Mouse (Mus musculus): ENCODE results near the gene Nras.

Nras gene

DNA sequence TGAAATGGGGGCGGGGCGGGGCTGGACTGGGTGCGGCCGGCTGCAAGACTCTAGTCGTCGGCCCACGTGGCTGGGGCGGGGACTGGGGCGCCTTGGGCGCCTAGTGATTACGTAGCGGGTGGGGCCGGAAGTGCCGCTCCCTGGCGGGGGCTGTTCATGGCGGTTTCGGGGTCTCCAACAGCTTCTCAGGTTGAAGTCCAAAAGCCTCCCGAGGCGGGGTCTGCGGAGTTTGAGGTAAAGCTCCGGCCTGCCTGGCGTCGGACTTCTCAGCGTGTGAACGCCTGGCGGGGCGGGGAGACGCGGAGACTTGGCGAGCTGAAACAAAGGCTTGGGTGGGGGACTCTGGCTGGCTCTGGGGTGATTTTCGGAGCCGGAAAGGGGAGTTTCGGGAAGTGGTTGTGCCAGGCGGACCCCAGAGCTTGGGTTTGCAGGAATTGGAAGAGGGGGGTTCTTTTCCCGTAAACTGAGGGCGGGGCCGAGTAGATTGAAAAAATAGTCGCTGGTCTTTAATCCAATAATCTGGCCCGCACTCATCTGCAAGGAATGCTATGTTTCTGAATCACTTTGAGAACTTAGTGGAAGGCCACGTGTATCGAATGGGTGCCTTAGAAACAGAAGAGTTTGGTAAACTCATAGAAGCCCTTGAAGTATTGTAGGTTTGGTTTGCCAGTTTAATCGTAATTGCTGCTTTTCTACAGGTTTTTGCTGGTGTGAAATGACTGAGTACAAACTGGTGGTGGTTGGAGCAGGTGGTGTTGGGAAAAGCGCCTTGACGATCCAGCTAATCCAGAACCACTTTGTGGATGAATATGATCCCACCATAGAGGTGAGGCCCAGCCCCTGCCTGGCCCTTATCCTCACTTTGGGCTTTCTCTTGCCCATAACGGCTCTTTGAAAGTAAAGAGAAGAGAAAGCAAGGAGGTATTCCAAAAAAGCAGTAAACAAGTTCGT lies at the start of gene Nras:
Gene Nras (plus strand): TSS at position 79 of the 951 bp plus-strand sequence.
- peak; percentile 94 for DNase-seq

DNA sequence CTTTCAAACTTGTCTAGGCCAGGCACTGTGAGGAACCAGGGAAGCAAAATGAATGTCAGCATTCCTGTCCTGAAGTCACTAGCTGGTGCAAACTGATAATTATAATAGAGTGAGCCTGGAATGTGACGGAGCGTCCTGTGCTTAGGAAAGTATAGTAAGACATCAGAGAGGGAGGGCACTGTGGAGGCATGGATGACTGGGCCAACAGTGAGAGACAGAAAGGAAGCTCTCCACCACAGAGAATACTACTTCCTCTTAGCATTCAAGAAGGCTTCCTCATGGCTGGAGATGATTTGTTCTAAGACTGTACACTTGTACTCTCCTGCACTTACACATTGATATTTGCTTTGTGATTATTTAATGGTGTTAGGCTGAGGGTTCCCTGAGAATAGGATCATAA lies 40.7 kb upstream of the Nras start:
- no peak for DNase-seq

DNA sequence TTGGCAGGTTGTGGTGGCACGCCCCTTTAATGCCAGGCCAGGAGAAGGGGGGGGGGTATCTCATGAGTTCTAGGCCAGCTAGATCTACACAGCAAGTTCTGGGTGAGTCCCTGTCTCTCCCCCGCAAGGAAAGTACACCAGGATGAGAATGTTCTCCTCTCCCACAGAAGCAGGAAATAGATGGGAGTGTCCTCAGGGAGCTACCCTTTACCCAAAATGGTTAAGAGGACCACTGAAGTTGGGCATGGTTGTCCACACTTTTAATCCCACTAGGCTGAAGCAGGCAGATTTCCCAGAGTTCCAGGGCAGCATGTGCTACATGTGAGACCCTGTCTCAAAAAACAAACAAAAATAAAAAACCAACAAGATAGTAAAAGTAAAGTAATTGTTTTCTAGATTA lies 38.6 kb upstream of the Nras start:
- no peak for DNase-seq

DNA sequence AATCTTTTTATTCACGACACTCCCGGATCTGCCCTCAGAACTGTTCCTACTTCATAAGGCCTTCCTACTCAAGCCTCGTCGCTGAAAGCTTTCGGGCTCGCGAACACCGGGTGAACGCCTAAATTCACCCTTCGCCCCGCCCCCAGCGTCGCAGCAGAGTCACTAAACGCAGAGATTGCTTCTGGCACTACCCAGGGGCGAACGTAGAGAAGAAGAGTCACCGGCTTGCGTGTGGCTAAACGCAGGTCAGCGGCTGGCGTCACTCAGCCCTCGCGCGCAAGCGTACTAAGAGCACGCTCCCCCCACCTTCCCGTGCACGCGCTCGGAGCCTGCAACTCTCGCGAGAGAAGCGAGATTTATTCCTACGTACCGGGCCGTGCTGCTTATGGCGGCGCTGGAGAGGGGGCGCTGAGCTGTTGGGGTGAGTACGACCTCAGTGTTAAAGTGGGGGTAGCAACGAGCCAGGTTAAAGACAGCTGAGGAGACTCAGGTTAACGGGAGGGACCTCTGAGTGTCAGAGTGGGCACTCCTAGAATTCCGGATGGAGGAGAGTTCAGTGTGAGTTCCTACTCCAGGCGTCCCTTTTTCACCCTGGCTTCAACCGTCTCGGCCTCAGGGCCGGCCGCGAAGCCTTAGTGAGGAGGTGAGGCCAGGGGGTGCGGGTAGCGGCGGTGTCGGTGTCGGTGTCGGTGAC lies 37.7 kb upstream of the Nras start, which contains the start of gene Csde1:
Gene Csde1 (plus strand): TSS at position 178 of the 694 bp plus-strand sequence.
- peak; percentile 98 for DNase-seq

DNA sequence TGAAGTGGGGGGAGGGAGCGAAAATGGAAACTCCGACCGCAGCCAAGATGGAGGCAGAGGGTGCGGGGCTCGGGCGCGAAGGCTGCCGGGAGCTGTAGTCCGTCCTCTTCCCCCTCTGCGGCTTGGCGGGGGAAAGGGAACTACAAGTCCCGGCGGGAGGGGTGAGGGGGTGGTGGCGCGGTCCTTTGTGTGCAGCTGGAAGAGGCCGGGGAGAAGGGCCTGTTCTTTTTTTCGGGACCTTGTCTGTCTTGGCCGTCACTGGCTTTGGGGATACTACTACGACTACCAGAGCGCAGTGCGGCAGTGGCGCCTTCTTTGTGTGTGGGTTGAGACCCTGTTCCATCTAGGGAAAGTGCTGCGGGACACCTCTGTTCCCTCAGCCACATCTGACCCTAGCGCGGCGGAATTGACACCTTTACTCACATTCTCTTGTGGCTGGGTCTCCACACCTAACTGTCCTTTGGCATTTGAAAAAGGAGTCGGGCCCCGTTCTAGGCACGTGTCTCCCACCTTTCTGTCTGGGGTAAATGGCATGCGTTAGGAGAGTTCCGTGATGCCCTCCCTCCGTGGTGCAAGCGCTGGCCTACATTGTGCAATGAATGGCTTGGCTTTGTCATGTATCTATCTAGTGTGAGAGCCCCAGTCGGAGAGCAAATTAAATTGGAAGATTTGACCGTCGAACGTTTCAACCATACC lies 37.0 kb upstream of the Nras start:
- peak; percentile 93 for DNase-seq

DNA sequence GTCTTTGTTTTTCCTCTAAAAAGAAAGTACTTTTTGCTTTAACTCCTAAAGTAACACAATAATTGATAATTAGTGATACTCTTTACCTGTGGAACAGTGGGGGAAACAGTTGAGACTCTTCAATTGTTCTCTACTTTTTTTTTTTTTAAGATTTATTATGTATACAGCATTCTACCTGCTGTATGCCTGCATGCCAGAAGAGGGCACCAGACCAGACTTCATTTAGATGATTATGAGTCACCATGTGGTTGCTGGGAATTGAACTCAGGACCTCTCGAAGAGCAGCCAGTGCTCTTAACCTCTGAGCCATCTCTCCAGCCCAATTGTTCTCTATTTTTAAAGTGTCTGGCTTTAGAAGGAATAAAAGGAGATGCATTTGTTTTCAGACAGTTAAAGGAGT lies 31.9 kb upstream of the Nras start:
- no peak for DNase-seq

DNA sequence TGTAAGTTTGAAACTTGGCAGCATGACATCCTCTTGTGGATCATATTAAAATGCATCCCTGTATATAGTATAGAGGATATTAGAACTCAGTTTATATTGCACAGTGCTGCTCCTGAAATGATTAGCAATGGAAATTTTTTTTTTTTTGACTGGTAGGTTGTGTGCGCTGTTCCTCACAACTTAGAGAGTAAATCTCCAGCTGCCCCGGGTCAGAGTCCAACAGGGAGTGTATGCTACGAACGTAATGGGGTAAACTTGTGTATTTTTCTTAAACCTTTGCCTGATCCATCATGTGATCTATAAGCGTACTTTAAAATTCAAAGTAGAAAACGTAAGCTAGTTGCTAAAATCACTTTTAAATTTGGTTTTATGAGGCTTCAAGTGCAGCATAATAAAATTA lies 17.8 kb upstream of the Nras start:
- DNase-seq = no peak

DNA sequence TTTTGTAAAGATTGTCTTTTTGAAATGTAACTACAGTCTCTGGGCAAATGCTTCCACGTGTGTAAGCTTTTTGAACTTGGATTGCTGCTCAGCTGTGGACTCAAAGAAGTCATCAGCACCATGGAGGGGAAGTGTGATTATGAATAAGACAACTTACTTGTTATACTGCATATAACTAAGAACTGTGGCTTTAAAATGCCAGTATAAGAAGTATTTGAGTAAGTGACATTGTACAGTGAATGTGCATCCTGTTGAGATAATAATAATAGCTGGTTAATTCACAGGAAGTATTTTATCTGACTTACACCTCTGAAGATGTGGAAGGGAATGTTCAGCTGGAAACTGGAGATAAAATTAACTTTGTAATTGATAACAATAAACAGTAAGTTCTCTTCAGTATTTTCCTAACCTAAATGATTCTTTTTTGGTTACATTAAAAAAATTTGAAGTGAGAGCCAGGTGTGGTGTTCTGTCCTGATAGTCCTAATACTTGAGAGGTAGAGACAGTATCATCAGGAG lies 17.2 kb upstream of the Nras start:
- DNase-seq = no peak

DNA sequence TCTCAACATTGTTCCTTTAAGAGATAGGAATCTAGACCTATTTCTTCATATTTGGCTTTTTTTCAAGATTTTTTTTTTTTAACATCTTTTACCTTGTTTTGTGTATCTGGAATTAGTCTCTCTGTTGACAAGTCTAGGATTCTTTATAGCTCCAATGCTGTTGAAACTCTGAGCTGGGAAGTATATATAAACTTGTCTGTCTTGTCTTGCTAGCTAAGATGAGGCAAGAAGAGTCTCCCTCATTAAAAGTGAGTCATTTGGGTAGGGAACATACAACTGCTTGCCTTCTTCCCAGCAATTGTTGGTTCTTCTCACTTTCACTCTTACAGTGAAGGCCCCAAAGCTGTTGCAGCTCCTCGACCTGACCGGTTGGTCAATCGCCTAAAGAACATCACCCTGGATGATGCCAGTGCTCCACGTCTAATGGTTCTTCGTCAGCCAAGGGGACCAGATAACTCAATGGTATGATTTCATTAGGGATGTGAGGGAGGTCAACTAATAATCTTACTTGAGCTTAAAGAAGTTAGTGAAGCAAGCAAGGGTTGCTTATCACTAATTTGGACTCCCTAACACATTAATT lies 2.0 kb upstream of the Nras start:
- no peak for DNase-seq

DNA sequence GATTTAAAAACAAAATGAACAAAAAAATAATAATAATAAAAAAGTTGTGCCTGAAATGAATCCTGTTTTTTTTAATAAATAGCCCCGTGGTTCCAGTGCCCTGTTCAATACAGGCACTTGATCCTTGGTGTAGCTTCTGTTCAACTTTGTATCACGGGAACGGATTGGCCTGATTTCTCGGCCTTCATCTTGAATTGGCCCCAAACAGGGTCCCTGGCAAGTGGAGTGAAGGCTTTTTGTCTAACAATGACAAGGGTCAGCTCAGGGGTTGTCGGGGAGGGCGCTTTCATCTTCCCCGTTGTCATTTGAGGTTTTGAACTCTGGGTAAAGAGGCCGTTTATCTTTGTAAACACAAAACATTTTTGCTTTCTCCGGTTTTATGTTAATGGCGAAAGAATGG lies 333 bp upstream of the Nras start:
- DNase-seq = no peak

DNA sequence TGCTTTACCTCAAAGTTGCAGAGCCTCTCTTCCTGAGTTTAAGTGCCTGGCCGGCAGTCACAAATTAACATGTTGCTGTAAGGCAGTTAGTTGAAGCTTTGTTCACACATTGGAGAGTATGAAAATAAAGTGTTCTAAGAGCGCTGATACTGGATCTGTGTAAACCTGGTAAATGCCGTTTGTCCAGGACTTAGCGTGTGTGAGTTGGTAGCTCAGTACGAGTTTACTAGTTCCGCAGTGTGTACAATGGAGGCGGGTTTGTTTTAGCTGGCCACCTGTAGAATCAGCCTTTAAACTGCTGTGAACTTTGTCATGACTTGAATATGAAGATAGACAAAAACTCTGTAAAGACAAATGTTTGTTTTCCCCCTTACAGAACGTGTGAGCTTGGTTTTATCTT lies 8.8 kb downstream of the Nras start:
- DNase-seq = no peak

DNA sequence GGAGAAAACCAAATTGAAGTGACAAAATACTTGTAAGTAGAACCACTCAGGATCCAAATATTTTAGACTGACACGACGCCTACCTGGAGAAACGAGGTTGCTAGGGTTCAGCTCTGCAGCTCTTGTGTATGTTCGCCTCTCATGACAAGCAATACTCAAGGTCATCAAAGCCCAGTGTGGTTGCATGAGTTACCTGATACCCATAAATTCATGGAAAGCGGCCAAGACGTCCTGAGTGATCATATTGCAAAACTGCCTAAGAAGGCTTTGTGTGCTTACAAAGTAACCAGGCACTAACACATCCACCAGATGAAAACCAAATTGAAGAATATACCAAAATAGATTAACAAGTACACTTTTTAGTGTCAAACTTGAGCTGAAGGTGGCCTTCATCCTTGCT lies 10.9 kb downstream of the Nras start:
- DNase-seq = no peak

DNA sequence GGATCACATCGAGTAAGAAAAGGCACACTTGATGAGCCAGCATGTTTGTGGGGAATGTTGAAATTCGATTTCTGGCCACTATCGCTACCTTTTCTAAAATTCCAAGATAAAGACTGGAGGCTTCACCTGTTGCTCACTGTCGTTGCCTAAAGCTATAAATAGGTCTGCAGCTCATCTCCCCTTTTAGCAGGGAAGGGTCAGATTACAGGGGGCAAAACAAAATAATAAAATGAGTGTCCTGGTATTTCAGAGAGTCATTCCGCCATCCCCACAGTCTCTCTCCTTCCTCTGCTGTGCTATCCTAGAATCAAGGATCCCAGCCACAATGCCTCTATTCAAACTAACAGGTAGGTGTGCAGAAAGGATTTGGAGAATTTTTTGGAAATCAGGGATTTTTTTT lies 15.7 kb downstream of the Nras start, which contains the start of gene Ampd1:
Gene Ampd1 (plus strand): TSS at position 244 of the 400 bp plus-strand sequence.
- DNase-seq = no peak

DNA sequence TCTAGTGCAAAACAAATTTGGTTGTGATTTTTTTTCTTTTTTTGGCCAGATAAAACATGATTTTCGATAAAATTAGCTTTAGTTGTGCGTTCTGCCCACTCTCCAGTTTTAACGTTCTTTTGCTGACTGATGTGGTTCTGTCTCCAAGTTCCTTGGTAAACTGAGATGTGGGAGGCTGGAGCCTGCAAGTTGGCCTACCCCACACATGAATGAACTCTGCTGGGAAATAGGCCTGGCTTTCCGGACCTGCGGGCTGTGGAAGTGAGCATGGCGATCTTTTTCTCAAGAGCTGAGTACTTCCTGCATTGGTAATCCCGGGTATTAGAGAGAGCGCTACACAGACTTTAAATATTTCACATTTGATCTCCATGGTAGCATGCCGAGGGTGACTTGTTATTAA lies 17.8 kb downstream of the Nras start:
- peak; percentile 3 for DNase-seq

DNA sequence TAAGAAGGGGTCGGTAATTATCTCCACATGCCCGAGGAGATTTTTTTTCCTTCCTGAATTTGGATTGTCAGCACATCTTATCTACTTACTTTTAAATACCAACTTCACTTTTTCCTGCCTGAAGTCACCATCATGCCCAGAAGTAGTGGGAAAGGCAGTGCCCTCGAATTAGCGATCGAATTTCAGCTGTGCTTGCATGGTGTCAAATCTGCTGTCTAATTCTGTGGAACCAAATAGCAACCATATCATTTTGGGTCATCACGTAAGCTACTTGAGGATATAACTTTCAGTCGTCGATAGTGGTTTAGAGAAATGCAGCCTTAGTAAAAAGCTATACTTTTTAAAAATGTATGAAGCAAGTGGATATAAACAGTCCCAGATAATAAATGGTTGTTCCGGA lies 18.4 kb downstream of the Nras start:
- no peak for DNase-seq

DNA sequence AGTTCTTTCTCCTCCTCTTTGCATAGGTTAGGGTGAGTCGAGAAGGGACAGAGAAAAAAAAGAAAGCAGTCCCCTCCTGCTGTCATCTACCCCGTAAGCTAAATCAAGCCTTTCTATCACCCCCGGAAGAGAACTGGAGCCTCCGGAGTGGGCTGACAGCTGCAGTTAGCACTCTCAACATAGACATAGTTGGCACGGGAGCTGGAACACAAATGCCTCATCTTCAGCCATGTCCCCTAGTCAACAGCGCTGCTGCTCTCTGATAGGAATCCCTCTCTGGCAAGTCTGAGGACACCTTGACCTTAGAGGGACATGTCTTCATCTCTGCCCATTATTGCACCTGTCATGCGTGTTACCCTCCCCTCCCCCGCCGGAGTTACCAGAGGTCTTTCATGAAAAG lies 21.2 kb downstream of the Nras start:
- DNase-seq = peak; percentile 22

DNA sequence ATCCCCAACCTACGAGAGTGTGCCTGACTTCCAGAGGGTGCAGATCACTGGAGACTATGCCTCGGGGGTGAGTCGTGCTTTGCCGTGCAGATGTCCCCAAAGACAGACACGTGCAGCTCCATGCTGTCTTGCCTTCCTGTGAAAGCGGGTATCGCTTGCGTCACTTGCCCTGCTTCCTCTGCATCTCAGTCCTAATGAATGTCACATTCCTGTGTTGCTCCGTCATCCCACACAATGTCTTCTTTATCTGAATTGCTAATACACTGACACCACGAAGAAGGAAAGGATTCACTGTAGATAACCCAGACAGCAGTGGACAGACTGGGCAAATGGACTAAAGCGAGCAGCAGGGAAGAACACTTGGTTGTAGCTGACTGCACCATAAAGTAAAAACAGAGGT lies 23.0 kb downstream of the Nras start:
- no peak for DNase-seq

DNA sequence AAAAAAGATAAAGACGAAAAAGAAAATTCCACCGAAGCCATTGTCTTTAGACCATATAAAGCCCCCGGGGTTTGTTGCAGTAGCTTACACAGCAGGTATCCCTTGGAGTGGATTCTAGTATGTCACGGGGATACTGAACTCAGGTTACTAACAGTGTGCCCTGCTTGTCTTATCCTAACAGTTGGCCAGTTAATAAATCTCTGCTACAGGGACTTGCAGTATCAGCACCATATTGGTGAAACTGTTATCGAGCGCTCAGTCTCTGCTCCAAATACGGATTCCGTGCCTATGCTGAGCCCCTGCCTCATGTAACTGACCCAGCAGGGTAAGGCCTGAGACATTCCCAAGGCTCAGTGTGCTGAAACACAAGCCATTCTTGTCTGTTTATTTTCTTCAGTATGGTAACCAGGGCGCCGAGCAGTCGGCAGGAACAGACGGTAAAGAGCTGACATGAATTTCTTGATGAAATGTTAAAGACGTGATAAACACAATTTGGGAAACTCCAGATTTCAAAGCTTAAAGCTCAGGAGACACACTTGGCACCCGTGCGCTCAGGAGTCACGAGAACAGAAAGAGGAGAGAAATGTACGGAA lies 23.9 kb downstream of the Nras start:
- no peak for DNase-seq

DNA sequence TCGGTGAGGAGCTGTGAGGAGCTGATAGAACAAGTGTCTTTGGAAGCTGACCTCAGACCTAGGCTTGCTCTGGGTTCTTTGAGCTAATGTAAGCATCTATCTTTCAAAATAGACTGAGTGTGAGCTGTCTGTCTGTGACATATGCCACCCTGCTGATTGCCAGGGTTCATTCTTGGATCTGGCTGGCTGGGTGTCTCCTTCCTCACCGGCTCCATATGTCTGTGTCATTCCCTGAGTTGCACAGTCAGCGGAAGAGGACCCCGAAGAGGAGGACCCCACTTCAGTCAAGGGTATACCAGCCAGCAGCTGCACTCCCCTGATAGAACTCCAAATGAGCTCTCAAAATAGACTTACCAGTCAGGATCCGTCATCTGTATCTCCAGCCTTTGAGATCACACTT lies 24.7 kb downstream of the Nras start:
- no peak for DNase-seq

DNA sequence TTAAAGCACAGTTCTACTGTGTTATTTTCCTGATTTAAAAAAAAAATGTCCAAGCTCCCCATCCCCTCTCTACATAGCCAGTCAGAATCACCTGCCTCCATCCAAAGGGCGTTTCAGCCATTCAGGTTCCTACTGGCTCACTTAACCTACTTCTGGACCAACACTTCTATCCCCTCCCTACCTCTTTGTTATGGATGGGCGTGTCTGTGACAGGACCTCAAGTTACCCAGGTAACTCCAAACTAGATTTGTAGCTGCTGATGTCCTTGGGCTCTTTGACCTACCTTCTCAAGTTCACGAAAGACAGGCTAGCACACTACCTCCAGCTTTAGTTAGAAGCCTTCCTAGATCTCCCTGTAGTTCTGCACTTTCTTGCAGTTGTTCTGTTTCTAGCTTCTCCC lies 27.9 kb downstream of the Nras start:
- DNase-seq = no peak

DNA sequence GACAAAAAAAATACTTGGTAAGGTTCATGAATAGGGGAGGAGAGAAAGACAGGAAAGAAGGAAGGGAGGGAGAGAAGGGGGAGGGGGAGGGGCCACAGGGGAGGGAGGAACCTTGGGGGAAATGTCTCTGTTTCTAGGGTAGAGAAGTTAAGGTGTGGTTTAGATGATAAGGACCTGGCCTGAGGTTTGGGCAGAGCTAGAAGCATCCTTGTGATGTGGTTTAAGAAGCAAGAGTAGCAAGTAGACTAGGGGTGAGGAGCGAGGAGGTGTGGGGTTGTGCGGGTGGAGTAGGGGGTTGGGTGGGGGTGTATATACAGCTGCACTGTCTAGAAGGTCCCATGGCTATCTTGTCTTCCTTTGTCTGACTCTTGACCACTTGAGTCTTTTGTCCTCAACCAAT lies 33.7 kb downstream of the Nras start:
- DNase-seq = no peak

DNA sequence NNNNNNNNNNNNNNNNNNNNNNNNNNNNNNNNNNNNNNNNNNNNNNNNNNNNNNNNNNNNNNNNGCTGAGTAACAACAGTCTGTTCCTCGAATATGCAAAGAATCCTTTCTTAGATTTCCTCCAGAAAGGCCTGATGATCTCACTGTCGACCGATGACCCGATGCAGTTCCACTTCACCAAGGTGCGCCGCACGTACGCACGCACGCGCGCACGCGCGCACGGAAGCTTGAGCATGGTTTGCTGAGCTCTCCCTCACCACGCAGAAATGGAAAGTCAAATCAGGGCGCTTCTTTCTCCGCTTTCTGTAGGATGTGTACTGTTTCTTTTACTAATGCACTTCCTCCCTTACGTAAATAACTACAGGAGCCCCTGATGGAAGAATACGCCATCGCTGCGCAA lies 40.6 kb downstream of the Nras start:
- DNase-seq = no peak

All from right cerebral cortex, adult 18-20 months (tissue).